Mouse (Mus musculus): ENCODE measurements around the gene Ehd3. TPM values are rescaled to one million over a fixed set of nuclear protein-coding genes. Genes with fewer than 3 reads are reported as not detected.
"Not testable (repeated sequence)": the region's sequence is repeated elsewhere in the genome, so short reads cannot be mapped to it uniquely, and the experiment has no call there.

Ehd3 gene
- polyA plus RNA-seq, 2 experiments, result 3.5 to 4.6 TPM

- Histone ChIP-seq H3K4me1 (ENCODE audit: control insufficient read depth, insufficient read depth, low read length) (no peaks in the 10 kb centered on the region), H3K9ac (ENCODE audit: low read depth, low read length, severe bottlenecking) (no peak overlapping the region), H3K27ac (replicated peaks; ENCODE audit: low read depth, low read length) (no peak overlapping the region), H3K4me3 (replicated peaks; ENCODE audit: low read length) (no peak overlapping the region), H3K27me3 (ENCODE audit: control insufficient read depth, insufficient read depth, low read length) (no peaks in the 10 kb centered on the region), H3K4me2 (replicated peaks; ENCODE audit: low read depth, low read length, severe bottlenecking) (no peak overlapping the region), H3K36me3 (ENCODE audit: control insufficient read depth, insufficient read depth, low read length) (no peaks in the 10 kb centered on the region), H3K9me3 (ENCODE audit: control insufficient read depth, low read length) (no peaks in the 10 kb centered on the region)
- DNase-seq (ENCODE audit: low spot score) (no peak), ATAC-seq (ENCODE audit: low FRiP score, low read depth) (no peak)
- TF ChIP-seq POLR2A (IDR thresholded peaks at IDR 0.05; ENCODE audit: borderline replicate concordance, extremely low read depth, insufficient read depth, insufficient read length), result no peak
- WGBS, result 83% methylated on average over 3 of the region's 3 CpGs
Measured at GRCm38 (mm10) chr17:73836601-73837000, 32.7 kb downstream of the Ehd3 start.

DNA sequence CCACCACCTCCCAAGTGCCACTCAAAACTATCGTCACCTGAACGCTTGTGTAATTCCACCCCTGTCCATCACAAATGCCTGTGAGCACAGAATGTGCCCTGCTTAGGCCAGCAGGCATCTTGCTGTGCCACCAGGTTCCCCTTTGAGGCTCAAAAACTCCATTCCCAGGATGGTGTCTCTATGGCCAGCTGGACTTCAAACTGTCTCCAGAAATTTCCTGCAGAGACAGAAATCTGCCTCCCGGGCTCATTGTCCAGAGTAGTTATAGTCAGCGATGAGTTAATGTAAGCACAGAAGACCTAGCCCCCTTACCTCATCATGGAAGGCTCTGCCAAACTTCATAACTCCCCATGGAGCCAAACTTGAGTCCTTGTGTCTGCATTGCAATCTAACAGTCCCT, 33.3 kb downstream of the Ehd3 start:
- H3K9me3 ChIP-seq (ENCODE audit: control insufficient read depth, low read length), result no peaks in the 10 kb centered on the region
- 86% methylated on average over 4 of the region's 4 CpGs for WGBS
- no peaks in the 10 kb centered on the region for H3K4me1 ChIP-seq (ENCODE audit: control insufficient read depth, insufficient read depth, low read length)
- no peak for TF ChIP-seq POLR2A (IDR thresholded peaks at IDR 0.05; ENCODE audit: borderline replicate concordance, extremely low read depth, insufficient read depth, insufficient read length)
- H3K4me2 ChIP-seq (replicated peaks; ENCODE audit: low read depth, low read length, severe bottlenecking), result no peak overlapping the region
- no peak for ATAC-seq (ENCODE audit: low FRiP score, low read depth)
- DNase-seq (ENCODE audit: low spot score), result no peak
- H3K27ac ChIP-seq (replicated peaks; ENCODE audit: low read depth, low read length), result no peak overlapping the region
- no peaks in the 10 kb centered on the region for H3K27me3 ChIP-seq (ENCODE audit: control insufficient read depth, insufficient read depth, low read length)
- no peak overlapping the region for H3K4me3 ChIP-seq (replicated peaks; ENCODE audit: low read length)
- H3K9ac ChIP-seq (ENCODE audit: low read depth, low read length, severe bottlenecking), result no peak overlapping the region
- no peaks in the 10 kb centered on the region for H3K36me3 ChIP-seq (ENCODE audit: control insufficient read depth, insufficient read depth, low read length)

DNA sequence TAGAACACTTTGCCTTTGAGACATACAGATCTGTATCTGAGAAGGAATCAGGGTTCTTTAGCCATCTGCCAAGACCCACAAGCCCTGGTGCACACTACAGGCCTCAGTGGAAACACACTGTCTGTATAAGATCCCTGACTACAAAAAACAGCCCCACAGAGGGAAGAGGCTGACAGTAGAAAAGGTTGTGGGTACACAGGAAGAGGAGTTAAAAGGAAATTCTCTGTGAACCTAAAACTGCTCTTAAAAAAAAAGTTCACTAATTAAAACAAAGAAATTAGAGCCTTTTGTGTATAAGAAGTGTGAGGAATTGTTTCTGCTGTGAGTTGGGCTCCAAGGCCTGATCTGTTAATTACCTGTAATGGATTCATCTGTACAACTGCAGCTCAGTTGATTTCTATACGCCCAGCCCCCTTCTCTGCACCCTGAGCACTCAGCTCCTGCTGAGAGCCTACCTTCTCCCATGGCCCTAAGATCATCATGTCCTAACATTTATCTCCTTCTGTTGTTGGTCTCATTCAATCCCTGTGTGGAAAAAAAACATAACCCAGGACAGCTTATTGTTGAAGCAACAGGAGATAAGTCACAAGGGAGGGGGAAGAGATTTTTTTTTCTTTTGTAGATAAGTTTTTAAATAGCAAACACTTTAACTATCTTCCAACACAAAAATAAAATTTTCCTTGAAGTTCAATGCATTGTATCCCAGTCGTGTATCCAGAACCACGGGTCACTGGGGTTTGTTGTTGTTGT, 35.3 kb downstream of the Ehd3 start:
- H3K36me3 ChIP-seq (ENCODE audit: control insufficient read depth, insufficient read depth, low read length), result no peaks in the 10 kb centered on the region
- H3K4me3 ChIP-seq (replicated peaks; ENCODE audit: low read length), result no peak overlapping the region
- H3K9ac ChIP-seq (ENCODE audit: low read depth, low read length, severe bottlenecking), result no peak overlapping the region
- H3K27me3 ChIP-seq (ENCODE audit: control insufficient read depth, insufficient read depth, low read length), result no peaks in the 10 kb centered on the region
- H3K4me1 ChIP-seq (ENCODE audit: control insufficient read depth, insufficient read depth, low read length), result no peaks in the 10 kb centered on the region
- H3K4me2 ChIP-seq (replicated peaks; ENCODE audit: low read depth, low read length, severe bottlenecking), result no peak overlapping the region
- 63% methylated on average over 3 of the region's 3 CpGs for WGBS
- H3K27ac ChIP-seq (replicated peaks; ENCODE audit: low read depth, low read length), result no peak overlapping the region
- no peak for TF ChIP-seq POLR2A (IDR thresholded peaks at IDR 0.05; ENCODE audit: borderline replicate concordance, extremely low read depth, insufficient read depth, insufficient read length)
- DNase-seq (ENCODE audit: low spot score) (no peak), ATAC-seq (ENCODE audit: low FRiP score, low read depth) (no peak)
- H3K9me3 ChIP-seq (ENCODE audit: control insufficient read depth, low read length), result no peaks in the 10 kb centered on the region

- not testable (repeated sequence) for H3K4me2 ChIP-seq (replicated peaks; ENCODE audit: low read depth, low read length, severe bottlenecking); DNase-seq (ENCODE audit: low spot score); H3K36me3 ChIP-seq (ENCODE audit: control insufficient read depth, insufficient read depth, low read length); H3K4me1 ChIP-seq (ENCODE audit: control insufficient read depth, insufficient read depth, low read length); H3K9me3 ChIP-seq (ENCODE audit: control insufficient read depth, low read length); H3K9ac ChIP-seq (ENCODE audit: low read depth, low read length, severe bottlenecking); H3K4me3 ChIP-seq (replicated peaks; ENCODE audit: low read length); H3K27me3 ChIP-seq (ENCODE audit: control insufficient read depth, insufficient read depth, low read length); ATAC-seq (ENCODE audit: low FRiP score, low read depth); H3K27ac ChIP-seq (replicated peaks; ENCODE audit: low read depth, low read length)
- 50% methylated on average over 1 of the region's 1 CpGs for WGBS
Measured at GRCm38 (mm10) chr17:73839876-73840275, 35.9 kb downstream of the Ehd3 start.

GRCm38 (mm10) chr17:73842963-73843362, 39.0 kb downstream of the Ehd3 start:
- ATAC-seq (ENCODE audit: low FRiP score, low read depth) (no peak), DNase-seq (ENCODE audit: low spot score) (no peak)
- 59% methylated on average over 1 of the region's 1 CpGs for WGBS
- no peaks in the 10 kb centered on the region for H3K27me3 ChIP-seq (ENCODE audit: control insufficient read depth, insufficient read depth, low read length)
- H3K4me3 ChIP-seq (replicated peaks; ENCODE audit: low read length), result no peak overlapping the region
- TF ChIP-seq POLR2A (IDR thresholded peaks at IDR 0.05; ENCODE audit: borderline replicate concordance, extremely low read depth, insufficient read depth, insufficient read length), result no peak
- H3K9me3 ChIP-seq (ENCODE audit: control insufficient read depth, low read length), result no peaks in the 10 kb centered on the region
- H3K4me2 ChIP-seq (replicated peaks; ENCODE audit: low read depth, low read length, severe bottlenecking), result no peak overlapping the region
- H3K27ac ChIP-seq (replicated peaks; ENCODE audit: low read depth, low read length), result no peak overlapping the region
- no peaks in the 10 kb centered on the region for H3K36me3 ChIP-seq (ENCODE audit: control insufficient read depth, insufficient read depth, low read length)
- H3K4me1 ChIP-seq (ENCODE audit: control insufficient read depth, insufficient read depth, low read length), result no peaks in the 10 kb centered on the region
- H3K9ac ChIP-seq (ENCODE audit: low read depth, low read length, severe bottlenecking), result no peak overlapping the region

Measured in limb, embryonic 14.5 days (tissue).